Mouse (Mus musculus) liver, embryonic 18 days (tissue): ENCODE measurements around the gene Gga3. TPM values are rescaled to one million over a fixed set of nuclear protein-coding genes. Genes with fewer than 3 reads are reported as not detected.

Experiments used
- polyA plus RNA-seq: library from polyadenylated mRNA; depleted of rRNA; stranded (reverse); fragments of >200 nt; gene quantifications from 2 replicates; pipeline ENCODE4 v1.2.3, GENCODE M21; 2012; rRNA removed

The Gga3 gene
- 6.7 and 8.1 TPM in 2 replicates for polyA plus RNA-seq

GRCm38 (mm10) chr11:115603476-115604303 lies at the start of gene Gga3, which contains the start of gene Mrps7:
Gene Gga3, minus strand, starts transcription at chr11:115604051.
Gene Mrps7, plus strand, starts transcription at chr11:115603925.

GRCm38 (mm10) chr11:115627705-115628464 lies 24.0 kb upstream of the Gga3 start, which contains the start of gene Slc25a19:
Gene Slc25a19, minus strand, starts transcription at chr11:115628295.

GRCm38 (mm10) chr11:115612410-115613137 lies 8.7 kb upstream of the Gga3 start, which contains the start of gene Mif4gd:
Gene Mif4gd, minus strand, starts transcription at chr11:115612969.

GRCm38 (mm10) chr11:115564064-115564809 lies 39.6 kb downstream of the Gga3 start, which contains the start of gene Nup85:
Gene Nup85, plus strand, starts transcription at chr11:115564434.

GRCm38 (mm10) chr11:115536038-115536681 lies 67.7 kb downstream of the Gga3 start, which contains the start of gene Sumo2:
Gene Sumo2, minus strand, starts transcription at chr11:115536276.

Other genes starting within 250 kb of the Gga3 start
- 1.3 TPM in 2 replicates for gene Hid1, start 236.3 kb downstream of the Gga3 start, polyA plus RNA-seq
- gene Cdr2l, start 222.1 kb downstream of the Gga3 start, polyA plus RNA-seq = 2.1 and 2.4 TPM in 2 replicates
- gene Mrpl58, start 200.3 kb downstream of the Gga3 start, polyA plus RNA-seq = 36.1 and 39.1 TPM in 2 replicates
- gene Atp5h, start 184.1 kb downstream of the Gga3 start, polyA plus RNA-seq = 331 and 347 TPM in 2 replicates
- gene Kctd2, start 183.9 kb downstream of the Gga3 start, polyA plus RNA-seq = 8.1 and 9.0 TPM in 2 replicates
- gene Trim80, start 163.5 kb downstream of the Gga3 start, polyA plus RNA-seq = 0.61 and 0.77 TPM in 2 replicates
- 2.1 TPM in 2 replicates for gene Slc16a5, start 141.6 kb downstream of the Gga3 start, polyA plus RNA-seq
- 2.9 and 3.0 TPM in 2 replicates for gene Armc7, start 128.4 kb downstream of the Gga3 start, polyA plus RNA-seq
- gene Nt5c, start 112.2 kb downstream of the Gga3 start, polyA plus RNA-seq = 24.7 and 29.0 TPM in 2 replicates
- 89.7 and 90.7 TPM in 2 replicates for gene Jpt1, start 89.7 kb downstream of the Gga3 start, polyA plus RNA-seq
- 133 and 136 TPM in 2 replicates for gene Sumo2, start 67.8 kb downstream of the Gga3 start, polyA plus RNA-seq
- gene Nup85, start 39.6 kb downstream of the Gga3 start, polyA plus RNA-seq = 52.3 and 55.6 TPM in 2 replicates
- gene Mrps7, start 126 bp downstream of the Gga3 start, polyA plus RNA-seq = 23.3 and 24.4 TPM in 2 replicates
- gene Mif4gd, start 8.9 kb upstream of the Gga3 start, polyA plus RNA-seq = 35.3 and 35.9 TPM in 2 replicates
- 7.8 and 8.4 TPM in 2 replicates for gene Slc25a19, start 24.2 kb upstream of the Gga3 start, polyA plus RNA-seq
- 22.1 and 25.3 TPM in 2 replicates for gene Grb2, start 104.5 kb upstream of the Gga3 start, polyA plus RNA-seq
- gene Tmem94, start 161.4 kb upstream of the Gga3 start, polyA plus RNA-seq = 7.4 and 8.5 TPM in 2 replicates
- 4.7 and 5.5 TPM in 2 replicates for gene Caskin2, start 209.6 kb upstream of the Gga3 start, polyA plus RNA-seq
- gene Tsen54, start 210.7 kb upstream of the Gga3 start, polyA plus RNA-seq = 8.9 and 9.4 TPM in 2 replicates
- 23.6 and 26.0 TPM in 2 replicates for gene Llgl2, start 220.0 kb upstream of the Gga3 start, polyA plus RNA-seq